Mouse (Mus musculus): Measurements from ENCODE around the gene Exosc2.

- no peak for TF ChIP-seq CTCF (IDR thresholded peaks at IDR 0.05; ENCODE audit: low read depth, low read length)
- no peak for TF ChIP-seq POLR2A (IDR thresholded peaks at IDR 0.05; ENCODE audit: extremely low read depth, insufficient read depth, low read length)
Measured at GRCm38 (mm10) chr2:31730640-31731039, 60.1 kb downstream of the Exosc2 start.

All from liver, adult 2 months (tissue).